Mouse (Mus musculus) liver, embryonic 14.5 days (tissue): Measurements from ENCODE around the gene Ksr2. TPM values are rescaled to one million over a fixed set of nuclear protein-coding genes. Genes with fewer than 3 reads are reported as not detected.

Source experiments
- ATAC-seq: fragments of 200-750 bp; cut with Nextera tagmentation; 2 replicates; pipeline ENCODE4 v1.8.0; 2017; ENCODE audit warnings: moderate number of reproducible peaks, mild to moderate bottlenecking, moderate library complexity; ENCODE audit not compliant: insufficient read depth
- DNase-seq, 3 experiments: peaks; one replicate each; pipeline ENCODE4 v3.0.0-alpha.2; 2012 to 2013; ENCODE audit warnings: low read depth in 3 of 3, low spot score in 3 of 3
- H3K27ac ChIP-seq: fragments of 300-500 bp; sonication (generic); 2 replicates; pipeline ENCODE4 v1.5.1; 2014; ENCODE audit warnings: moderate library complexity, mild to moderate bottlenecking, control low read depth, inconsistent platforms
- H3K27me3 ChIP-seq: fragments of 300-500 bp; sonication (generic); 2 replicates; pipeline ENCODE4 v1.6.1; 2014; ENCODE audit warnings: mild to moderate bottlenecking, low read length, moderate library complexity; ENCODE audit not compliant: control insufficient read depth, insufficient read depth
- H3K36me3 ChIP-seq: fragments of 300-500 bp; sonication (generic); replicated peaks from 2 replicates; pipeline ENCODE4 v1.6.1; 2014; ENCODE audit warnings: low read depth; ENCODE audit not compliant: control insufficient read depth, insufficient read depth
- H3K4me1 ChIP-seq, 2 experiments: fragments of 200-500 bp in 1 of 2; fragments of 300-500 bp in 1 of 2; sonication (generic) in 1 of 2; replicated peaks; 2 replicates each; pipeline ENCODE4 v1.6.1; 2012 to 2014; ENCODE audit warnings: antibody characterized with exemption in 1 of 2, inconsistent platforms in 1 of 2, low read length in 1 of 2; ENCODE audit not compliant: control insufficient read depth in 2 of 2, insufficient read depth in 2 of 2
- H3K4me2 ChIP-seq: fragments of 300-500 bp; sonication (generic); 2 replicates; pipeline ENCODE4 v1.6.1; 2014; ENCODE audit warnings: low read depth, mild to moderate bottlenecking, control low read depth, moderate library complexity
- H3K4me3 ChIP-seq, 2 experiments: fragments of 200-500 bp in 1 of 2; fragments of 300-500 bp in 1 of 2; sonication (generic) in 1 of 2; 2 replicates each; pipeline ENCODE4 v1.5.1; 2012 to 2014; ENCODE audit warnings: low read depth in 2 of 2, low read length in 2 of 2, mild to moderate bottlenecking in 2 of 2, control low read depth in 1 of 2, inconsistent platforms in 1 of 2, moderate library complexity in 1 of 2; ENCODE audit not compliant: insufficient read depth in 1 of 2
- H3K9ac ChIP-seq: fragments of 300-500 bp; sonication (generic); replicated peaks from 2 replicates; pipeline ENCODE4 v1.6.1; 2014; ENCODE audit warnings: mild to moderate bottlenecking, control low read depth, moderate library complexity
- H3K9me3 ChIP-seq: fragments of 300-500 bp; sonication (generic); 2 replicates; pipeline ENCODE4 v1.6.1; 2016; ENCODE audit warnings: low read length, mixed read lengths; ENCODE audit not compliant: control insufficient read depth
- CTCF ChIP-seq: IDR thresholded peaks from 2 replicates; pipeline ENCODE4 v1.5.1; 2016; ENCODE audit warnings: antibody characterized with exemption, low read depth, control low read depth
- EP300 ChIP-seq: IDR thresholded peaks from 2 replicates; pipeline ENCODE4 v1.6.1; 2016; ENCODE audit warnings: antibody characterized with exemption, low read depth
- WGBS: fragments of 180-500 bp; shearing (Covaris S2); extraction: QIAGEN DNeasy Blood & Tissue Kit; methylation state at CpG from one replicate; pipeline ENCODE4 v1.1.7; 2014; ENCODE audit not compliant: insufficient replicate concordance; 5-methylcytosine and 5-hydroxymethylcytosine counted together
- polyA plus RNA-seq, 2 experiments: library from polyadenylated mRNA; depleted of rRNA in 1 of 2; stranded (reverse) in 1 of 2; unstranded in 1 of 2; fragments of >200 nt; fragmentation: Nextera tagmentation in 1 of 2; extraction: Ambion mirVana in 1 of 2; gene quantifications; 2 replicates each; pipeline versions ENCODE4 v1.2.1 to v1.2.3; 2012 to 2014

Ksr2 gene
- polyA plus RNA-seq, 2 experiments = 0.01 to 0.04 TPM

- TF ChIP-seq CTCF = no peak
- no peak for TF ChIP-seq EP300
- H3K4me2 ChIP-seq = no peak overlapping the region
- WGBS = 59% methylated on average over 14 of the region's 14 CpGs
- H3K4me3 ChIP-seq = no peak overlapping the region
- H3K9me3 ChIP-seq = no peaks in the 10 kb centered on the region
- H3K9ac ChIP-seq = no peak overlapping the region
- no peaks in the 10 kb centered on the region for H3K4me1 ChIP-seq
- no peak for ATAC-seq
- H3K27me3 ChIP-seq = no peaks in the 10 kb centered on the region
- H3K36me3 ChIP-seq = no peaks in the 10 kb centered on the region
- no peak overlapping the region for H3K27ac ChIP-seq
- DNase-seq = no peak
Measured at GRCm38 (mm10) chr5:117651238-117651886, 237.6 kb downstream of the Ksr2 start.

DNA sequence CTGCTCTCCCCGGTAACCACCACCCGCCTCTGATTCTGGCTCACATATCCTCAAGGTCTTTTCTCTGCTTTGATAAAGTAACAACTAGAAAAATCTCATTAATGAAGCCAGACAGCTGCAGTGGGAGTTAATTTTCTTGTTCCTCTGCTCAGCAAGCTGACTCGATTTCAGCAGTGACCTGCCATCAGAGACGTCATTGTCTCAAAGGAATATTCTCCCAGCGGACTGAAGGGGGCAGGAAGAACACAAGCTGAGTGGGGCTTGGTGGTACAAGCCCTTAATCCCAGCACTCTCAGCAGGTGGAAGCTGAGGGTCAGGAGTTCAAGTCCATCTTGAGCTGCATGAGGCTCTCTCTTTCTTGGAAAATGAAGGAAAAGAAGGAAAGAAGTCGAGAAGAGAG is 244.8 kb downstream of the Ksr2 start:
- H3K4me1 ChIP-seq = no peaks in the 10 kb centered on the region
- H3K4me2 ChIP-seq = no peak overlapping the region
- no peak overlapping the region for H3K9ac ChIP-seq
- H3K27me3 ChIP-seq = no peaks in the 10 kb centered on the region
- no peaks in the 10 kb centered on the region for H3K9me3 ChIP-seq
- no peaks in the 10 kb centered on the region for H3K36me3 ChIP-seq
- DNase-seq = no peak
- H3K4me3 ChIP-seq = no peak overlapping the region
- ATAC-seq = no peak
- TF ChIP-seq CTCF (no peak), EP300 (no peak)
- 32% methylated on average over 6 of the region's 6 CpGs for WGBS
- no peak overlapping the region for H3K27ac ChIP-seq

DNA sequence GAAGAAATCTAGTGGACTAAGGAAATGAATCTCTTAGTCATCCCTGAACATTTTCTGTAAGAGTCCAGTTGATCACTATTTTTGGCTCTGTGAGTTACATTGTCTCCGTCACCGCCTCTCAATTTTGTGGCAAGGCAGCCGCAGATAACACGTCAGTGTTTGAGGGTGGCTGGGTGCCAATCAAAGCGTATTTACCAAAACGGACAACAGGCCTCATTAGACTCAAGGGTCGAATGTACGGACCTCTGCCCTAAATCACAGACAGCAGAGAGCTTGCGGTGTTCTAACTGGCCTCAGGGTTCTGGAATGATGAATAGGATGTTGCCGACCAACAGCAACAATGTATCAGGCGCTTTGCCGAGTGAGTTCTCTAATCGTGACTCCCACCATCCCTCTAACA is 245.8 kb downstream of the Ksr2 start:
- H3K36me3 ChIP-seq = no peaks in the 10 kb centered on the region
- H3K4me2 ChIP-seq = no peak overlapping the region
- H3K4me3 ChIP-seq = no peak overlapping the region
- no peaks in the 10 kb centered on the region for H3K4me1 ChIP-seq
- H3K9me3 ChIP-seq = no peaks in the 10 kb centered on the region
- 66% methylated on average over 13 of the region's 13 CpGs for WGBS
- H3K27me3 ChIP-seq = no peaks in the 10 kb centered on the region
- no peak overlapping the region for H3K9ac ChIP-seq
- ATAC-seq (no peak), DNase-seq (no peak)
- TF ChIP-seq EP300 (no peak), CTCF (no peak)
- H3K27ac ChIP-seq = no peak overlapping the region

- Histone ChIP-seq H3K27me3 (no peaks in the 10 kb centered on the region), H3K4me1 (no peaks in the 10 kb centered on the region), H3K9me3 (no peaks in the 10 kb centered on the region), H3K4me2 (no peak overlapping the region), H3K36me3 (no peaks in the 10 kb centered on the region), H3K27ac (no peak overlapping the region), H3K4me3 (no peak overlapping the region), H3K9ac (no peak overlapping the region)
- DNase-seq (no peak), ATAC-seq (no peak)
- 7% methylated on average over 9 of the region's 9 CpGs for WGBS
- no peak for TF ChIP-seq CTCF
- no peak for TF ChIP-seq EP300
Measured at GRCm38 (mm10) chr5:117665181-117665580, 251.4 kb downstream of the Ksr2 start.

DNA sequence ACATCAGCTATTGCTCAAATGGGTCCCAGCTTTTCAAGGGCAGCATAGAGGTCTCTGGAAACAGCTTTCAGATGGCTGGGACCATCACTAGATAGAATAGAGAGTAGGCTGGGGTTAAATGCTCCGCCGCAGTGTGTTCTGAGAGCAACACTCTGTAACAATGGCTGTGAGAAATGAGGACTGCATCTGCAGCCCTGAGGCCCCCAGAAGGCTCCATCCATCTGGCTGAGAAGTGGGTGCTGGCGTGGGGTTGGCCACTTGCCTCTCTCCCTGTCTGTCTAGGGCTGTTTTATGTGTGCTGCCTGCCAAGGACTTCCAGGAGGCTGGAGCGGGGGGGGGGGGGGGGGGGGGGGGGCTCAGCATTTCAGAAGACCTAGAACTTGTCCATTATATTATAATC is 253.5 kb downstream of the Ksr2 start:
- no peak for TF ChIP-seq EP300
- no peak for TF ChIP-seq CTCF
- Histone ChIP-seq H3K4me3 (no peak overlapping the region), H3K27me3 (no peaks in the 10 kb centered on the region), H3K9ac (no peak overlapping the region), H3K36me3 (no peaks in the 10 kb centered on the region), H3K4me2 (no peak overlapping the region), H3K9me3 (no peaks in the 10 kb centered on the region), H3K4me1 (no peaks in the 10 kb centered on the region), H3K27ac (no peak overlapping the region)
- DNase-seq (no peak), ATAC-seq (no peak)
- WGBS = 72% methylated on average over 3 of the region's 4 CpGs
